Mouse (Mus musculus): ENCODE data around the gene Hsd3b2.
"Not testable (repeated sequence)": the region's sequence is repeated elsewhere in the genome, so short reads cannot be mapped to it uniquely, and the experiment has no call there.

Hsd3b2 gene

GRCm38 (mm10) chr3:98724376-98724775, at the start of gene Hsd3b2:
Hsd3b2 (minus strand) TSS chr3:98724543.
- no peak for DNase-seq (ENCODE audit: low spot score)

GRCm38 (mm10) chr3:98764155-98764554, 39.8 kb upstream of the Hsd3b2 start:
- no peak for DNase-seq (ENCODE audit: low spot score)

GRCm38 (mm10) chr3:98756836-98757235, 32.5 kb upstream of the Hsd3b2 start:
- DNase-seq (ENCODE audit: low spot score): no peak

- no peak for DNase-seq (ENCODE audit: low spot score)
These were observed 27.8 kb upstream of the Hsd3b2 start for GRCm38 (mm10) chr3:98752171-98752570.

GRCm38 (mm10) chr3:98741043-98741442, 16.7 kb upstream of the Hsd3b2 start:
- DNase-seq (ENCODE audit: low spot score): not testable (repeated sequence)

- no peak for DNase-seq (ENCODE audit: low spot score)
These were observed 10.0 kb upstream of the Hsd3b2 start for GRCm38 (mm10) chr3:98734340-98734739.

GRCm38 (mm10) chr3:98733724-98734123, 9.4 kb upstream of the Hsd3b2 start:
- DNase-seq (ENCODE audit: low spot score): no peak

- DNase-seq (ENCODE audit: low spot score): no peak
These were observed 1.9 kb upstream of the Hsd3b2 start for GRCm38 (mm10) chr3:98726281-98726680.

GRCm38 (mm10) chr3:98720740-98721139, 3.6 kb downstream of the Hsd3b2 start:
- no peak for DNase-seq (ENCODE audit: low spot score)

GRCm38 (mm10) chr3:98682401-98682800, 41.9 kb downstream of the Hsd3b2 start:
- DNase-seq (ENCODE audit: low spot score): no peak

- DNase-seq (ENCODE audit: low spot score): no peak
These were observed 43.6 kb downstream of the Hsd3b2 start for GRCm38 (mm10) chr3:98680786-98681185.

Data from spleen, adult 12 weeks (tissue).